In genomic region chr1:50935076-50935475, GRCm38 (mm10) we compare ENCODE assay signal across 31 mouse cellular contexts. TPM values are rescaled to one million over a fixed set of nuclear protein-coding genes. Genes with fewer than 3 reads are reported as not detected.
A peak's percentile ranks its signal among the peaks of the same experiment; 100 is the strongest.
DNase-seq lines count a peak whose midpoint lies in the region; ATAC-seq and TF ChIP-seq lines count a peak whose summit lies in the region.
"Had no signal": no experiment of that assay in that cellular context is flagged by ENCODE, and none has a peak within 500 bp of the region (broad histone marks: within the 10 kb centered on the region; RNA-seq: fewer than 3 reads in every experiment).

No protein-coding gene starts in this region.

- DNase-seq in layer of hippocampus, adult 2 months (ENCODE audit: low spot score in 2 of 2): no peak
- no peak for DNase-seq in layer of hippocampus, postnatal 25 days (ENCODE audit: extremely low spot score in 1 of 2, low spot score in 1 of 2)
- peak; percentile 8 for DNase-seq in 3T3-L1 (ENCODE audit: low read depth, low spot score)
- DNase-seq in Muller cell, postnatal 12 days (ENCODE audit: inconsistent ontology term): peak; percentile 60
- DNase-seq in urinary bladder, postnatal 36 days (ENCODE audit: low spot score in 2 of 2): no peak
- DNase-seq in gastrocnemius, postnatal 4 days (ENCODE audit: low spot score in 2 of 2): no peak
- DNase-seq: adrenal gland, postnatal 14 days; cerebellum, adult 18-20 months; cerebellum, postnatal 25 days; gastrocnemius, adult 2 months; gastrocnemius, postnatal 36 days; heart, postnatal 10 days; kidney, adult 8-10 months; kidney, postnatal 4 days; layer of hippocampus, adult 9-11 months; lung, postnatal 4 days; midbrain, embryonic 14.5 days; right cerebral cortex, postnatal 14 days; thymus, adult 18-20 months; thymus, postnatal 25 days had no signal

- H3K4me3 ChIP-seq in layer of hippocampus, adult 2 months: no peak overlapping the region
- H3K4me3 ChIP-seq: embryonic facial prominence, embryonic 12.5 days; gastrocnemius, adult 2 months; heart, embryonic 13.5 days; hindbrain, embryonic 12.5 days; limb, embryonic 12.5 days; neural tube, embryonic 12.5 days had no signal

- TF ChIP-seq CTCF in layer of hippocampus, adult 2 months (conservative IDR thresholded peaks at IDR 0.05): no peak

- ATAC-seq in hematopoietic stem cell, adult 5-6 weeks (replicated peaks in 1 of 2; ENCODE audit: insufficient read depth in 1 of 2, low FRiP score in 2 of 2, low TSS enrichment in 1 of 2, low read depth in 1 of 2, poor library complexity in 2 of 2, severe bottlenecking in 2 of 2): peak; percentile 82 to 95
- ATAC-seq: forebrain, embryonic 14.5 days; intestine, embryonic 16.5 days had no signal

- H3K27ac ChIP-seq in layer of hippocampus, adult 2 months: peak overlapping the region; percentile 29; the same call in 1 of the 2 replicates
- H3K27ac ChIP-seq: embryonic facial prominence, embryonic 12.5 days; gastrocnemius, adult 2 months; heart, embryonic 13.5 days; hindbrain, embryonic 12.5 days; kidney, postnatal 0 days; limb, embryonic 12.5 days; neural tube, embryonic 12.5 days had no signal

RNA-seq across cellular contexts. Expression of gene Tmeff2, which starts 34.6 kb away (rescaled TPM):
- total RNA-seq in layer of hippocampus, adult 2 months (2021): 10 to 100 TPM; 57.3 to 60.8 TPM
- 10 to 100 TPM; 60.2 to 64.4 TPM for total RNA-seq in layer of hippocampus, postnatal 25 days (2021)
- total RNA-seq in hematopoietic stem cell, adult 5-6 weeks (2017): not detected in 2 replicates
- 10 to 100 TPM; 15.9 to 20.9 TPM for total RNA-seq in gastrocnemius, postnatal 4 days (2021)
- total RNA-seq: megakaryocyte-erythroid progenitor cell, adult 5-6 weeks; MEL had no signal

Comparison
In these comparisons a context has a peak if more than half of its experiments do, and no peak if none do; other contexts are left out.
1. DNase-seq: peak in 3T3-L1 (single experiment) and Muller cell, postnatal 12 days (single experiment); none in layer of hippocampus, adult 2 months (0 of 2), layer of hippocampus, postnatal 25 days (0 of 2), urinary bladder, postnatal 36 days (0 of 2) and gastrocnemius, postnatal 4 days (0 of 2).
2. RNA of gene Tmeff2, which starts 34.6 kb away (total RNA-seq): 60.2 to 64.4 TPM in layer of hippocampus, postnatal 25 days, 57.3 to 60.8 TPM in layer of hippocampus, adult 2 months and 15.9 to 20.9 TPM in gastrocnemius, postnatal 4 days; not detected in hematopoietic stem cell, adult 5-6 weeks; every median in the first group is over 10 times any median in the second.